Mouse (Mus musculus): ENCODE measurements at regions not wholly inside any gene's neighbourhood (a gene's known extent, or its start where the extent isn't known, plus 50 kb on each side); places are given as distances from the start of the nearest gene placed in this dataset.

DNA sequence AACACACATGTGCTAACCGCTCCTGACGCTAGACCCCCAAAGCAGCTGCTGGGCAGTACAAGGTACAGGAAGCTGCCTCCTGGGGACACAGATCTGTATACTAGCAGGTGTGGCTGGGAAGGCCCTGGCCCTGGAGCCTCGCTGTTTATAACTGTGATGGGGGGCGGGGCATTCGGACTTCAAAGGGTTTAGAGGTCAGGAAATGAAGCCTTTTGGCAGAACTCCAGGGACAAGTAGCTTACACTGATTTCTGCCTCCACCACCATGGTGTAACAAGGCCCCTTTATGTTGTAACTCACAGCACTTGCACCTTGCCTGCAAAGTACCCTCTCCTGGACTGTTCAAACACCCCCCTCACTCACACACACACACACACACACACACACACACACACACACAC lies 215.5 kb upstream of the Rreb1 start:
- DNase-seq (ENCODE audit: low read depth, low spot score): no peak

DNA sequence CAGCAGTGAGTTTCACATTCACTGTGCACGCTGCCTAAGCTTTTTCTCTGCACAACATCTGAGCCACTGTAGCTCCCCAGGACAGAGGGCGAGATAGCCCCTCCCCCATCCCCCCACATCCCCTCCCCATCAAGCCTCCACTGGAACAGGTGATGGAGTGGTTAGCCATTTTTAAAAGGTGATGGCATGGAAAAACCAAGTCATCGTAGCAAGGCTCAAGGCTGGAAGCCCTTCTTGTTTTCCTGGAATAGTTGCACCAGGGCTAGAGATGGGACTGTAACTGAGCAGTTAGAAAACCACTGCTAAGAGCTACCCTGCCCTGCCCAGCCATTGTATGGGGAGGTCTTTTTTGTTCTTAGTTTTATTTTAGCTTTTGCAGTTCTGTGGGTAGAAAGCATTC lies 209.1 kb upstream of the Rreb1 start:
- no peak for DNase-seq (ENCODE audit: low read depth, low spot score)

DNA sequence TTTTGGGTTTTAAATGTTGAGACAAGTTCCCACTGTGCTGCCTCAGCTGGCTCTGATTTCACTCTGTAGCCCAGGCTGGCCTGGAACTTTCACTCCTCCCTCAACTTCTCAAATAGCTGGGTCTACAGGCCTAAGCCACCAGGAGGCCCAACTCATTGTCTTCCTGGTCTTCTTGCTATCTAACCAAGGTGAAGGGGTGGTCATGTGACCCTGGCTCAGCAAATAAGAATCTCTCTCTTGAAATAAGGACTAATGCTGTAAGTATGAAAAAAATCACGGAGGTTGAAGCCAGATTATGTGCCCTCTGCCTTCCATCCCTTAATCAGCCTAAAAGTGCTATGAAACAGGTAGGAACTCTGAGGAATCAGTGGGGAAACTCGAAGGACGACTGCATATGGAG lies 208.7 kb upstream of the Rreb1 start:
- no peak for DNase-seq (ENCODE audit: low read depth, low spot score)

DNA sequence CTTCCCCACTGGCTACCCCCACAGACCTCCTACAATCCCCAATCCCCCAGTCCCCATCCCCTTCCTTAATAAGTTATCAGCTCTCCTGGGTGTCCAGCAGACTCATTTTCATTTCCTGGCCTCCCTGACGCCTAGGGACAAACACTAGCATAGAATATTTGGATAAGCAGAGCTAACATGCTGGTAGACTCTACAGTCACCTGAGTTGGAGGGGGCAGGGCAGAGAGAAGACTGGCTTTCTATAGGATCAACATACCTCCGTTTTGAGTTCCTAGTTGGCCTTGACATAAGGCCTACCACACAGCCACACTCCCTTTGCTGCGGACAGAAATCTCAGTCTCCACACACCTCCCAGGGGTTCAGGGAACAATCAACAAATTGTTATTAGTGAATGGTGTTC lies 205.2 kb upstream of the Rreb1 start:
- no peak for DNase-seq (ENCODE audit: low read depth, low spot score)

DNA sequence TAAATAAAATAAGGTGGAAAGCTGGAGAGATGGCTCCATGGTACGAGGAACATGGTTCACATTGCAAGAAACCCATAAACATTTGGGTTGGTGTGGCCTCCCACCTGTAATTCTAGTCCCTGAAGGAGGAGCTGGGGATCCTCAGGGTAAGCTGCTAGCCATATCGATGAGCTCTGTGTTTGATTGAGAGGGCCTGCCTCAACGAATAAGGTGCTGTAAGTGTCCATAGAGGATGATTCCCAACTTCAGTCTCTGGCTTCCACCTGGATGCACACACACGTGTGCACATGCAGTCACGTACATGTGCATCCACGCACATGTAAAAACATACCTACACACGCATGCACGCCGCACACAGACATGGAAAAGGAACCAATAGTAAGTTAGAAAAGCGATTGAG lies 199.0 kb upstream of the Rreb1 start:
- no peak for DNase-seq (ENCODE audit: low read depth, low spot score)

DNA sequence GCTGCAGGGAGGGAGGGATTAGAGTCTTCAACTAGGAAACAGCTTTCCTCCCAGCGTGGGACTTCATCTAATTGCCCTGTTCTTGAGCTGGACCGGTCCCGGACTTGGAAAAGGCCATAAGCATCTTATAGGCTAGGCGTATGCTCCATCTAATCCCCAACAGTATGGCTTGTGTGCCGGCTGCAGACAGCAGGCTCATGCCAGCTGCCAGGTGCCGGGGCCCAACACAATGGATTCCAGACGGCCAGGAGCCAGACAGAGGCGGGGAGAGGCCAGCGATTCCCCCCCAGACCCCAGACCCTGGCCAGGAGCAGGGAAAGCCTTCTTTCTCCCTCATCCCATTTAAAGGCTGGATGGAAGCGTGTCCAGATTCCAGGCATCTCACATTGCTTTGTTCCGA lies 198.4 kb upstream of the Rreb1 start:
- no peak for DNase-seq (ENCODE audit: low read depth, low spot score)

DNA sequence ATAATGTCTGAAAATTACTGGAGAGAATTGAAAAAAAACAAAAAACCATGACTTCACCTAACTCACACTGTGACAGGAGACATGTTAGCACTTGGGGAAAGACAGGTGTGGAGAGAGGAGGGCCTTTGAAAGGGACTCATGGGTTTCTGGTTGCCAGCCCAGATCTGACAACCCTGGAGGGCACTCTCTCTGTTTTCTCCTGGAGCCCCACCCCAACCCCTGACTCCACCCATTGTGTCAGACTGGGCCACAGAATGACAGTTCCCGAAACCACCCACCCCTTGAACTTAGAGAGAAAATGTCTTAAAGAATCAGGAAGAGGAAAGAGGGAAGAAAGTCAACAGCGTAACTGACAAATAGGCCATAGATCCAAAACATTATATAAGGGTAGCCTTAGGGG lies 197.4 kb upstream of the Rreb1 start:
- no peak for DNase-seq (ENCODE audit: low read depth, low spot score)

DNA sequence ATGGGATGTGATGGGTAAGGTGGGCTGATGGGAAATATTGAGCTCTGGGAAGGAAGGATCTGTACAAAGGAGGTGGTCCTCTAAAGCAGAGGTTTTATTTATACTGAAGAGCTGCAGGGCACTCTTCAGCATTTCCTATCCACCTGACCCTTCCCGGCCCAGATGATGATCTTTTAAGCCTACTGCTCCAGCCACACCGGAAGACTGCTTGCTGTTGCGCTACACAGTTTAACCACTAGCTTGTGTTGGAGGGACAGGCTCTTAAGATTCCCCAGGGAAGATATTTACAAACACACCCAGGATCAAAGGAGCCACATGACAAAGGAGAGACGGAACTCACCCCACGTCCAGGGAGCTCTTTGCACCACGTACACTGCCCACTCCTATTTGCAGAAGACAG lies 196.8 kb upstream of the Rreb1 start:
- no peak for DNase-seq (ENCODE audit: low read depth, low spot score)

DNA sequence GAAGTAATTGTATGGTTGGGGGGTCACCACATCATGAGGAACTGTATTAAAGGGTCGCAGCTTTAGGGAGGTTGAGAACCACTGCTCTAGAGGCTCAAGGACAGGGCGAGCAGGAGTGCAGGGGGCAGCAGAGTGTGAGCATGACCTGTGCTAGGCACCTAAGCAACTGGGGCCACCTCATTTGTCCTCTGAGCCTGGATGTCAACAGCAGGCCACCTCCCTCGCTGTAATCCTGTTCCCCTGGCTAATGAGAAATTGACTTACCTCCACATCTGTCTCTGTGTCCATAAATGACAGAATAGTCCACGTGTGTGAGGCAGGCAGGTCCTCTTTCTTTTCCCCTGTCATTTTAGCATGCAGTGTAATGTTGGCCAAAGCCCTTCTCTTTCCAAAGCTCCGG lies 192.7 kb upstream of the Rreb1 start:
- DNase-seq (ENCODE audit: low read depth, low spot score): no peak

DNA sequence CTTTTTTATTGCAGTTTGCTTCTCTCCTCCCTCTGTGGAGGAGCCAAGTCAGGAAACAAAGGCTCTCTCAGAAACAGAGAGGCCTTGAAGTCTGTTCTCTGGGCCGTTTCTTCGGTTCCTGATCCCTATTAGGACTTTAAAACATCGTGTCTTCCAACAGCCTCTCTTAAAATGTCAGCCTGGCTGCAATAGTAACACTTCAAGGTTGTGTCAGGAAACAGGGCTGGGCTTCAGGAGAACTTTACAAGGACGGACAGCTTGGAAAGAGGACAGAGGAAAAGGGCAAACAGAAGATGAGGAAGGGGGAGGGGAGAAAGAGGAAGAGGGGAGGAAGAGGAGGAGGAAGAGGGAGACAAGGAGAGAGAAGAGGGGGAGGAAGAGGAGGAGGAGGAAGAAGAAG lies 191.7 kb upstream of the Rreb1 start:
- no peak for DNase-seq (ENCODE audit: low read depth, low spot score)

DNA sequence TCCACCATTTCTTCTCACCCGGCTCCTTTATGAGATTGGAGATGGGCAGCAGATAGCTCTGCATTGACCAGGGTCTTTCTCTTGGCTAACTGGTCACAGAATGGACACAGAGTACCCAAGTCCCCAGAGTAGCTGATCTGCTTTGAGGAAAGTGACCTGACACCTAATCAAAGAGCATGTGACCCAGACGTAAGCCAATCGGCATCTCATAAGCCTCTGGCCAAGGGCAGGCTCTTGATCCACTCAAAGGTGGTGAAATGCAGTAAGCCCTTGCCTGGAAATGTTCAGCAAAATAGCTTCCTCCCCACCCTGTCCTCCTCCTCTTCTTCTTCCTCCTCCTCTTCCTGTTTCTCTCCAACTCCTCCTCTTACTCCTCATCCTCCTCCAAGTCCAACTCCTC lies 190.3 kb upstream of the Rreb1 start:
- no peak for DNase-seq (ENCODE audit: low read depth, low spot score)

DNA sequence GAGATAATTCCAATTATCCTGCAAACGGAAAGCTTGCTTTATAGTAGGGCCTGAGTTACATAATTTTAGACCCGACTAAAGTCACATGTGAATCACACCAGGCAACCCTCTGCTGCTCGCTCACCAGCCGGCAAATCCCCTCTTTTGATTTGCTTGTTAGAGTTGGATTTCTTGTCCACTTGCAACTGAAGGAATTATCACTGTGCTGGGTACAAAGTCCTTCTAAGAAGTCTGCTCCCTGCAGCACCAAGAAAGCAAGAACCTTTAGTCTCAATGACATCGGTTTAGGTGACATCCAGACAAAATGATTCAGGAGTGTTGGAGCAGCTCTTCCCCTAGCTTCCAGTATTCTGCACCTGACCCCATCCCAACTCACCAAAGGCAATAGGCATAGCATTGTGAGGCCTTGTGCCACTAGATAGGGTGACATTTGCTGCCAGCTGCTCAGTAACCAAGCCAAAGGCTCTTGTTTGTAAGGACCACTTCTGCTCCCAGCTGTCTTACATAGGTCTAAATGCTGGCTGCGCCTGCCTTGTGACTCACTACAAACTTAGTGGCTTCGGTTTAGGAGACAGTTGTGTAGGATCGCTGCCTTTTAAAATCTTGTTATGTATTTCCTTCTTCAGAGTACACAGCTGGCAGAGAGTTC lies 189.5 kb upstream of the Rreb1 start:
- DNase-seq (ENCODE audit: low read depth, low spot score): no peak

DNA sequence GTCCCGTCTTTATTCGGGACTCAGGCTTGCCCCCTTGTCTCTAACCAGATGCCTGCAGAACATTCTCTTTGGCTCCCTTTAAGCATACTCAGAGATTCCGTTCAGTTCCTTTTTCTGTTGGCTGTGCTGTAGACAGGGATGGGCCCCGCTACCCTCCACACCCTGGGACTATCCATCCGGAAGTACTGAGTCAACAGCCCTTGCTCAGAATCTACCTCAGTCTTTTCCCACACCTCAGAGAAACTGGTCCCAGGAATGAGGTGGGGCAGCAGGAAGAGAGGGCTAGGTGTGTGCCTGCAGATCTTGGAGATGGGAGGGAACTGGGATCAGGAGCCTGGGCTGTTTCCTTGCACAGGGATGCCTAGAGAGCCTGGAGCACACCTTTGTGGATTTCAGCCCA lies 186.1 kb upstream of the Rreb1 start:
- no peak for DNase-seq (ENCODE audit: low read depth, low spot score)

DNA sequence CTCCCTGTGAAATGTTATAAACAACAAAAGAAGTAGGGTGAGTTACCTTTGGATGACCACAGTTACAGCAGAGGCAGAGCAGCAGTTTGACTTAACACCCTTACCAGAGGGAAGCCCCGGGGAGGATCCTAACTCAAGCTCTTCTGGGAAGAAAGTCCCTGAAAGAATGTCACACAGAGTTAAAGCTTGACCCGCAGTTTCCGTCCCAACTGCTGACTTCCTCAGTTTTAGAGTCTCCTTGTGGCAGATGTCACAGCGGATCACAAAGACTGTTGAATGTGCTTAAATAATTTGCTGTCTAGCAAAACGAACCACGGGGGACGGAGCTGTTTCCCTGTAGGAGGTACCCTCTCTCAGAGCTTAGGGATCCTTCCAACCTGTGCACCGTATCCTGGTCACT lies 183.0 kb upstream of the Rreb1 start:
- no peak for DNase-seq (ENCODE audit: low read depth, low spot score)

DNA sequence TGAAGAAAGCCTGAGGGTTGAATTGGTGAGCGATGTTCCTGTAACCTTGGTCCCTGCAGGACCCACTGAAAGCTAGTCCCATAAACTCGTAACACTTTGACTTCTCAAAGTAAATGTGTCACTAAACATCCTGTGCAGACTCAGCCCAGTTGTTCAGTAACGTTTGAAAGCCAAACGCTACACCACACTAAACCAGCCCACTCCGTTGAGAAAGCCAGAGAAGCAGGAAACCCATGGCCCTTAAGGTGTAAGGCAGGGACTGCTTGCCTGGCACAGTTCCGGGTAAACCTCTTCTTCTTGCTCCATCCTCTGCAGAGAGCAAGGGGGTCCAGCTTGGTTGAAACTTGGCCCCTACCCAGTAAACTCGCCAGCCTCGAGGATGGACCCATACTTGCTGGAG lies 180.6 kb upstream of the Rreb1 start:
- DNase-seq (ENCODE audit: low read depth, low spot score): no peak

DNA sequence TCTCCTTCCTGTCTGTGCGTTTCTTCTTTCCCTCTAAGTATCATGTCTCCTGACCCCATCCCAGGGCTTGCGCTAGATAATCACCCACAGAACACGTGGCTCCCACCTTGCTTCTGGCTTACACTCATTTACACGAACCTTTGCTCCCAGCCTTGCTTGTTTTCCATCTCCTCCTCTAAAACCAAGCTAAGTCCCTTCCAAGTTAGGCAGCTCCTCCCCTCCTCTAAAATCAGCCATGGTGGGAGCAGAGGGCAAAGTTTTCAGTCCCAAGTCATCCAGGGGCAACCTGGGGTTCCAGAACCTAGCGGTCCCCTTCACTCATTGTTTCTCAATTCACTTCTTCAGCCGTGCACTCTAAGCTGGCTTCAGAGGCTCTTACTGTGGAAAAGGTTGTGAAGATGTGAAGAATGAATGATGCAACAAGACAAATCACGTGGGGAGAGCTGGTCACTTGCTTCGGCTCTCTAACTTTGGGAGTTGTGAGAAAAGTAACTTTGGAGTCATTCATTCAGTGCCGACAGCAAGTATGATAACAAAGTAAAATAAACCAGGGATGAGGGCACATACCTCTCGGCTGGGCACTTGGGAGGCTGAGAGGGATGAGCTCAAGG lies 179.9 kb upstream of the Rreb1 start:
- no peak for DNase-seq (ENCODE audit: low read depth, low spot score)

DNA sequence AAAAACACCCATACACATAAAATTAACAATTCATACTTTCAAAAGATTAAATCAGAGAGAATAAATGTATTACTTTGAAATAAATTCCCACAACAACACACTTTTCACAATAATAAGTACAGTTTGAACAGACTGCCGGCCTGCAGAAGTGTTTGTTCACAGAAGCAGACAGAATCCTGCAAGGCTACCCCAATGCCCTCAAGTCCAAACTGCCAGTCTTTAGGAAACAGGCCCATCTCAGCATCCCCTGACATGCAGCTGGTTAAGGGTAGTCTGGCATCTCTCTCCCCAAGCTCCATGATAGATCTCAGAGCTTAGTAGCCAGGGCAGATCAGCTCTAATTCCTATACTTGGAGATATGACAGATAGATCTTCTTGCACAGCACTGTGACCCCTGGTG lies 178.5 kb upstream of the Rreb1 start:
- DNase-seq (ENCODE audit: low read depth, low spot score): no peak

DNA sequence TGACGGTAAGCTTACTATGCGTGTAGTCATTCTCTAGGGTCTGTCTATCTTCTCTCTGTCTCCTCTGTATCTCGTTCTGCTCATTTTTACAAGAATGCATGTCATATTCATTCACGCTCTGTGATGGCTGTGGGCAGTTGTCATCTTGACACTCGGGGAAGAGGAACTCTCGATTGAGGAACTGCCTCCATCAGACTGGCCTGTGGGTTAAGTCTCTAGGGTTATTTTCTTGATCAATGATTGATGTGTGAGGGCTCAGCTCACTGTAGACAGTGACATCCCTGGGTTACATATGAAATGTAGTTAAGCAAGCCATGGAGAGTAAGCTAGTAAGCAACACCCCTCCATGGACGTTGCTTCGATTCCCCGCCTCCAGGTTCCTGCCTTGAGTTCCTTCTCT lies 178.0 kb upstream of the Rreb1 start:
- no peak for DNase-seq (ENCODE audit: low read depth, low spot score)

DNA sequence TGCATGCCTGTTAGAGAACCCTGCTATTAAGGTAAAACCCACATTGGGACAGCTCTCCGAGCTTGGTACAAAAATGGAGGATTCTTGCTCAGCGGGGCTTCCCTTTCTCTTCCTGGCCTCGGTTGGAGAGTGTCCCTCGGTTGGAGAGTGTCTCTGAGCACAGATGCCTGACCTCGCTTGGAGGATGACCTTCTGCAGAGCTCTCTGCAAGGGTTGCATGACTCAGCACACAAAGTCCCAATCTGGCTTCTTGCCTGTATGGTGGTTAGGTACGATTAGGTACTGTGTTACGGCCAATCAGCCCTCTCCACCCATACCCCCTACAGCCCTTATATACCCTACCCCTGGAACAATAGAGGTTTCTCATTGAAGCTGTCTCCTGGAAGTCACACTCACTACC lies 177.1 kb upstream of the Rreb1 start:
- DNase-seq (ENCODE audit: low read depth, low spot score): no peak

DNA sequence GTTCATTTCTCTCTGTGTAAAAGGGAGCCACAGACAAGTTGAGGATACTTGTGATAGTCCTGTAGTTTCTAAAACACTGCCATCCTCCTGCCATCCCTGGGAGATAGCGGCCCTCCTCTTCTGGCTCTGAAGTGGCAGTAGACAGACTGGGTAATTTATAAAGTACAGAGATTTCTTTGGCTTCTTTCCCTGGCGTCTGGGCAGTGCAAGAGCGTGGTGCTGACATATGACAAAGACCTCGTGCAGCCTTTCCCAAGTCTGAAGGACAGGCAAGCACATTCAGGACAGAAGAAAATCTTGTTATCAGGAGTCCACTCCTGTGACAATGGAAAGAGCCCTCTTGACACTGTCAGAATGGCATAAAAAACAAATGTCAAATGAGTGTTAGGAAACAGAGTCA lies 175.9 kb upstream of the Rreb1 start:
- DNase-seq (ENCODE audit: low read depth, low spot score): no peak

DNA sequence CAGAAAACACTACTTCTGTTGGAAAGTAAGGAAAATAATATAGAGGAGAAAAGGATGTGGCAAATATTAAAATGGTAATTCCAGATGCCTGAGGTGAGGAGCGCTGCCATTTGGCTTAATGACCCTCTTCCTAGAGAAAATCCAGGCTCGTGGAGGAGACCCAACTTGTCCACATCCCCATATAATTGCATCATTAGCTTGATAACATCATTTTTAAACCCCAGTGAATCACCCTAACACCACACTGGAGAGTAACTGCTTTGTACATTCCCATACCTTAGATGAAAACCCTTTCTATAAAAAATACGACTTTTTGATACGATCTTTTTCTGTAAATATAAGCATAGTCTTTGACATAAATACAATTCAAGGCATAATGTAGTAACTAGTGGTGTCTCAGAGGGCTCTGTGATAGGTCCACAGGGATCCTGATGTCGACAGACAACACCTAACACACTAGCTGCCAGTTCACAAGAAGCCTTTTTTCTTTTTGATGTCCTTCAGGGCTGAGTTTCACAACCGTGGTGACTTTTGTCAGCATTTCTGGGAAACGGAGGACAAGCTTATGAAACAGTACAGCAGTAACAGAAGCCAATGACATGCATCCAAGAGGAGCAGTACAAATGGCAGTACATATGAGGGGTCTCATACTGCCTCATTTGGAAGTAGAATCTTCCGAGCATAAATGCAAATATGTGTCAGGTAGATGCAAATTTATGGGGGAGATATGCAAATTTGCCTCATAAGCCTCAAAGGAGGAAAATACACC lies 174.8 kb upstream of the Rreb1 start:
- DNase-seq (ENCODE audit: low read depth, low spot score): no peak

DNA sequence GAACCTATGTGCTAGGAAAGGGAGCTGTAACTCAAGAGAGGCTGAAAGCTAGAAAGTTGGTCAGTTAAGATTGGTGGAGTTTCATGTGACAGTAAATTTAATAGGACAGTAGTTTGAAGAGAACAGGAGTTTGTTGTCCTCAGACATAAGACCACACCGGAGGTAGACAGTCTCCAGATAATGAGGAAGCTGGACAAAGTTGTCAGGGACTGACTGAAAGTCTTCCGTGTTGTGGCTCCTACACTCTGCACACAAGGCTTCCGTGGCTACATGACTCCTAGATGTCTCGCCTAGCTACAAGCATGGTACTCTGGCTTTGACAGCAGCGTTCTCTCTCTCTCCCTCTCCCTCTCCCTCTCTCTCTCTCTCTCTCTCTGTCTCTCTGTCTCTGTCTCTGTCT lies 171.9 kb upstream of the Rreb1 start:
- DNase-seq (ENCODE audit: low read depth, low spot score): no peak

DNA sequence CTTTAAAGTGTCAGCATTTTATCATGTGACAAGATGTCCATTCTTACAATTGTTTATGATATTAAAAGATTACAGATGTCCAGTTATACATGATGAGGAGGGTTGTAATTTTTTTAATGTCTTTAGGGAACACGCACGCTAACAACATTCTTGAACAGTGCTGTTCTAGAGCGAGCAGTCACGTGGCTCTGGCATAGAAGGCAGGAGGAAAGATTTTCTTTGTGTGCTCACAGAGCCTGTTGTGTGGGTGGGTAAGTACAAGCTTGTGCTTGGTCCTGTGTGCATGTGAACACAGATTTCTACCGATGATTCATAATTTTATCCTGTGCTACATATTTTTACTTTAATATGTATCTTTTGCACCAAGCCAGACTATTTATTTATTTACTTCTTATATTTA lies 169.1 kb upstream of the Rreb1 start:
- no peak for DNase-seq (ENCODE audit: low read depth, low spot score)

Data from c-Kit-negative CD71-positive TER-119-positive erythroid progenitor cells, embryonic 14.5 days (primary cell).